In the genomic region with DNA sequence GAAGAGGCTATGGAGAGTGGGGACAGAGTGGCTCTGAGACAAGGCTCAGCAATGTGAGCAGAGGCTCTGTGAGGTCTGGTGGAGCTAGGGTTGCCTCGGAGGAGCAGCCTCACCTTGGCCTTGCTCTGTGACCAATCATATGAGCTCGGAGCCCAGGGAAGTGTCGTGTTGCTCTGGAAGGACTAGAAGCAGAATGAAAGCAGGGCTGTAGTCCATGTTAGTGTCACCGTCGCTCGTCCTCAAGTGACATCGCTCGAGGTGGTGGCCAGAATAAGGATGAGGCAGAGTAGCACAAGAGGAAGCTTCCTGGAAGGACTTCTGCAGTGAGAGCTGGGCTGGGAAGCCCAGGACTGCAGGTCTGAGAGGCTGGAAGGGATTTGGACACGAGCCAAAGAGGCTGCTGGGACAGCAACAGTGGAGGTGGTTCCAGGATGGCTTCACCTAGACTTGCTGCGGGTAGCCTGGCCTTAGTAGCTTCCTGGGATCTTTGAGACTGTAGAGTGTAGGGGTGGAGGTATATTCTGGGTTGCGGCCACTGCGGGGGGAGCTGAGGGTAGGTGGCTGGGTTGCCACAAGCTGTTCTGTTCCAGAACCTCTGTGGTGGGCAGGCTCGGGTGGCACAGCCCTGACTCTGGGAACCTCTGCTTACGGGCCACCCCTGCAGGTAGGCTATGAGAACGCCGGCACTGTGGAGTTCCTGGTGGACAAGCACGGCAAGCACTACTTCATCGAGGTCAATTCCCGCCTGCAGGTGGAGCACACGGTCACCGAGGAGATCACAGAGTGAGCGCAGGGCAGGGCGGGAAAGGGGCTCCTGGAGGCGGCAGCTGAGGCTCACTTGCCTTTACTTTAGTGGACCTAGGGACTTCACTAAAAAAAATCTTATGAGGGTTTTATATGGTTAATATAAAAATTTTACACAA, we compare ENCODE assay signal across 8 mouse cellular contexts. TPM values are rescaled to one million over a fixed set of nuclear protein-coding genes. Genes with fewer than 3 reads are reported as not detected.
DNase-seq lines count a peak whose midpoint lies in the region; ATAC-seq and TF ChIP-seq lines count a peak whose summit lies in the region.

No protein-coding gene starts in this region.

- H3K4me1 ChIP-seq in lung, embryonic 14.5 days (ENCODE audit: insufficient read depth), result no peaks in the 10 kb centered on the region

- H3K4me3 ChIP-seq in lung, embryonic 14.5 days (ENCODE audit: low read depth, low read length), result no peak overlapping the region

- peak; percentile 72 for TF ChIP-seq CTCF in lung, embryonic 14.5 days (IDR thresholded peaks at IDR 0.05; ENCODE audit: low read depth)

- H3K36me3 ChIP-seq in lung, embryonic 14.5 days (ENCODE audit: insufficient read depth), result no peaks in the 10 kb centered on the region

- peak; percentile 80 for ATAC-seq in lung, embryonic 14.5 days (ENCODE audit: insufficient read depth)

- 34% methylated on average over 24 of the region's 24 CpGs for WGBS in lung, embryonic 14.5 days

- DNase-seq in adrenal gland, postnatal 10 days, result peak; percentile 21
- DNase-seq in adrenal gland, adult 8-10 months, result no peak
- peak; percentile 41 for DNase-seq in urinary bladder, postnatal 25 days (ENCODE audit: low spot score)
- DNase-seq in urinary bladder, postnatal 10 days (ENCODE audit: low spot score), result no peak
- DNase-seq in kidney, adult 8-10 months, result peak; percentile 58 to 70
- DNase-seq in lung, embryonic 14.5 days, result peak; percentile 76
- peak; percentile 48 to 52 for DNase-seq in thymus, postnatal 36 days
- no peak for DNase-seq in right cerebral cortex, postnatal 10 days (ENCODE audit: low spot score in 2 of 2)

- peak overlapping the region; percentile 33; the same call in 1 of the 2 replicates for H3K4me2 ChIP-seq in lung, embryonic 14.5 days

- H3K9me3 ChIP-seq in lung, embryonic 14.5 days (ENCODE audit: low read depth, low read length), result no peaks in the 10 kb centered on the region

- no peaks in the 10 kb centered on the region for H3K27me3 ChIP-seq in lung, embryonic 14.5 days (ENCODE audit: insufficient read depth, low read length)

- H3K9ac ChIP-seq in lung, embryonic 14.5 days, result peak overlapping the region; percentile 20; the same call in 1 of the 2 replicates

- no peak overlapping the region for H3K27ac ChIP-seq in lung, embryonic 14.5 days (ENCODE audit: low read depth)

RNA-seq across cellular contexts. Expression of gene Lrfn4, which starts 11.4 kb away (rescaled TPM):
- total RNA-seq in adrenal gland, postnatal 10 days (2021), result 10 to 100 TPM in 1 of 2 experiments, 1 to 10 TPM in 1; 7.3 to 10.2 TPM
- total RNA-seq in adrenal gland, adult 8-10 months (2022), result 1 to 10 TPM; 3.9 to 9.3 (median 6.5) TPM
- 10.0 and 10.1 TPM in 2 replicates for polyA plus RNA-seq in lung, embryonic 14.5 days (2014; fragmentation: Nextera tagmentation; extraction: Ambion mirVana)

RNA-seq across cellular contexts. Expression of gene Rce1, which starts 21.4 kb away (rescaled TPM):
- total RNA-seq in adrenal gland, postnatal 10 days (2021), result 10 to 100 TPM; 23.7 to 30.9 TPM
- 10 to 100 TPM; 34.0 to 47.7 (median 38.9) TPM for total RNA-seq in adrenal gland, adult 8-10 months (2022)
- 72.6 and 74.7 TPM in 2 replicates for polyA plus RNA-seq in lung, embryonic 14.5 days (2014; fragmentation: Nextera tagmentation; extraction: Ambion mirVana)

Comparison
In these comparisons a context has a peak if more than half of its experiments do, and no peak if none do; other contexts are left out.
1. DNase-seq: peak in adrenal gland, postnatal 10 days (single experiment), urinary bladder, postnatal 25 days (single experiment), kidney, adult 8-10 months (2 of 2), lung, embryonic 14.5 days (single experiment) and thymus, postnatal 36 days (2 of 2); none in adrenal gland, adult 8-10 months (single experiment), urinary bladder, postnatal 10 days (single experiment) and right cerebral cortex, postnatal 10 days (0 of 2).